8 mouse cellular contexts compared by ENCODE assay signal in the genomic region with DNA sequence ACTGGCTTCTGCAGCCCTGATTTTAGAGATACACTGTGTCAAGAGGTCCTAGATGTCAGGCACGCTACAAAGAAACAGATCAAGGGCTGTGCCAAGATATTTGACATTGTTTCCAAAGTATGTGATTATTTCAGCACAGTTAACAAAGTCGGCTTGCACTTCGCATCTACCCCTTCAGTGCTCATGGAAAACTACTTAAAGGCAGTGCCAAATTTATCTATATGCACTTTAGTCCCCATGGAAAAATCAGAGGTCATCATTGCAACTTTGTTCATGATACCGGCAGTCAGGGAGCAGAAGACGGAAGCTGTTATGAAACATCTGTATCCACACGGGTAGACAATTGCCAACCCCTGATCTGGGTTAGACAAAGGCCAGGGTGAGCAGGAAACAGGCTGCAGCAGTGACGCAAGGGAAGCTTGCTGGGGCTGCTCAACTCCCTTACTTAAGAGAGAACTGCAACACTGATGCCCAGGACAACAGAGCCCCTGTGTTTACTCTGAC.
DNase-seq lines count a peak whose midpoint lies in the region; ATAC-seq lines count a peak whose summit lies in the region.

No protein-coding gene starts in this region.

- peak; percentile 68; the same call in 1 of the 2 replicates for ATAC-seq in kidney, embryonic 14.5 days (ENCODE audit: low FRiP score, low TSS enrichment)
- no peak for ATAC-seq in forebrain, embryonic 12.5 days (ENCODE audit: low FRiP score)
- no peak for ATAC-seq in forebrain, embryonic 15.5 days (replicated peaks)

- H3K27ac ChIP-seq in brown adipose tissue, adult 24 weeks (replicated peaks; ENCODE audit: low read depth, low read length): peak overlapping the region; percentile 18; the same call in 1 of the 2 replicates
- no peak overlapping the region for H3K27ac ChIP-seq in kidney, embryonic 14.5 days (ENCODE audit: low read depth, low read length)
- no peak overlapping the region for H3K27ac ChIP-seq in forebrain, embryonic 12.5 days
- no peak overlapping the region for H3K27ac ChIP-seq in midbrain, embryonic 10.5 days (replicated peaks)
- no peak overlapping the region for H3K27ac ChIP-seq in forebrain, embryonic 15.5 days (replicated peaks)

- H3K36me3 ChIP-seq in kidney, embryonic 14.5 days (ENCODE audit: control insufficient read depth, insufficient read depth, low read length): no peaks in the 10 kb centered on the region
- H3K36me3 ChIP-seq in forebrain, embryonic 12.5 days (replicated peaks): no peaks in the 10 kb centered on the region
- H3K36me3 ChIP-seq in midbrain, embryonic 10.5 days: no peaks in the 10 kb centered on the region
- H3K36me3 ChIP-seq in forebrain, embryonic 15.5 days: no peaks in the 10 kb centered on the region

- no peak overlapping the region for H3K9ac ChIP-seq in kidney, embryonic 14.5 days (ENCODE audit: low read depth, low read length)
- H3K9ac ChIP-seq in forebrain, embryonic 12.5 days: no peak overlapping the region
- no peak overlapping the region for H3K9ac ChIP-seq in forebrain, embryonic 15.5 days (replicated peaks)

- H3K4me2 ChIP-seq in kidney, embryonic 14.5 days (replicated peaks; ENCODE audit: low read depth, low read length): no peak overlapping the region
- H3K4me2 ChIP-seq in forebrain, embryonic 12.5 days: no peak overlapping the region
- no peak overlapping the region for H3K4me2 ChIP-seq in forebrain, embryonic 15.5 days (replicated peaks)

- H3K4me3 ChIP-seq in brown adipose tissue, adult 24 weeks (ENCODE audit: insufficient read depth, low read depth, low read length): no peak overlapping the region
- no peak overlapping the region for H3K4me3 ChIP-seq in kidney, embryonic 14.5 days (ENCODE audit: low read length)
- H3K4me3 ChIP-seq in forebrain, embryonic 12.5 days (replicated peaks): no peak overlapping the region
- no peak overlapping the region for H3K4me3 ChIP-seq in midbrain, embryonic 10.5 days
- H3K4me3 ChIP-seq in forebrain, embryonic 15.5 days: no peak overlapping the region

- no peaks in the 10 kb centered on the region; the same call in 1 of the 2 replicates for H3K4me1 ChIP-seq in brown adipose tissue, adult 24 weeks (ENCODE audit: control insufficient read depth, insufficient read depth, insufficient read length, low read length)
- peaks cover 8% of the 10 kb centered on the region; the same call in 1 of the 2 replicates for H3K4me1 ChIP-seq in kidney, embryonic 14.5 days (ENCODE audit: control insufficient read depth, insufficient read depth, low read length)
- peaks cover 13% of the 10 kb centered on the region; the same call in 1 of the 2 replicates for H3K4me1 ChIP-seq in forebrain, embryonic 12.5 days
- H3K4me1 ChIP-seq in midbrain, embryonic 10.5 days: peaks cover 39% of the 10 kb centered on the region
- H3K4me1 ChIP-seq in forebrain, embryonic 15.5 days: peaks cover 8% of the 10 kb centered on the region; the same call in 1 of the 2 replicates

- H3K27me3 ChIP-seq in kidney, embryonic 14.5 days (ENCODE audit: control insufficient read depth, insufficient read depth, low read length): no peaks in the 10 kb centered on the region
- H3K27me3 ChIP-seq in forebrain, embryonic 12.5 days: no peaks in the 10 kb centered on the region
- no peaks in the 10 kb centered on the region for H3K27me3 ChIP-seq in midbrain, embryonic 10.5 days (ENCODE audit: low read depth, poor library complexity, severe bottlenecking)
- H3K27me3 ChIP-seq in forebrain, embryonic 15.5 days: no peaks in the 10 kb centered on the region

- H3K9me3 ChIP-seq in kidney, embryonic 14.5 days (ENCODE audit: control insufficient read depth, low read length): no peaks in the 10 kb centered on the region
- H3K9me3 ChIP-seq in forebrain, embryonic 12.5 days: no peaks in the 10 kb centered on the region
- H3K9me3 ChIP-seq in midbrain, embryonic 10.5 days (replicated peaks): no peaks in the 10 kb centered on the region
- H3K9me3 ChIP-seq in forebrain, embryonic 15.5 days: no peaks in the 10 kb centered on the region

- peak; percentile 99 for DNase-seq in heart, adult 11 months
- peak; percentile 44 for DNase-seq in lung, postnatal 14 days
- no peak for DNase-seq in right cerebral cortex, adult 18-20 months
- no peak for DNase-seq in midbrain, embryonic 10.5 days (ENCODE audit: low spot score)

- 47% methylated on average over 7 of the region's 7 CpGs for WGBS in kidney, embryonic 14.5 days
- 69% methylated on average over 7 of the region's 7 CpGs for WGBS in forebrain, embryonic 12.5 days
- WGBS in midbrain, embryonic 10.5 days: 74% methylated on average over 7 of the region's 7 CpGs
- WGBS in forebrain, embryonic 15.5 days: 59% methylated on average over 7 of the region's 7 CpGs

Comparison
In these comparisons a context has a peak if more than half of its experiments do, and no peak if none do; other contexts are left out.
1. DNase-seq: peak in heart, adult 11 months (single experiment) and lung, postnatal 14 days (single experiment); none in right cerebral cortex, adult 18-20 months (single experiment) and midbrain, embryonic 10.5 days (single experiment).